Mouse (Mus musculus): ENCODE results near the gene Nsa2. TPM values are rescaled to one million over a fixed set of nuclear protein-coding genes. Genes with fewer than 3 reads are reported as not detected.
"Not testable (repeated sequence)": the region's sequence is repeated elsewhere in the genome, so short reads cannot be mapped to it uniquely, and the experiment has no call there.

Gene Nsa2
- polyA plus RNA-seq, 1 experiment from 2014 or later: 60.5 TPM

GRCm38 (mm10) chr13:97130413-97130812 lies 7.3 kb downstream of the Nsa2 start:
- H3K36me3 ChIP-seq: peaks cover 54% of the 10 kb centered on the region
- not testable (repeated sequence) for DNase-seq (ENCODE audit: low spot score); H3K27ac ChIP-seq (replicated peaks); H3K27me3 ChIP-seq (ENCODE audit: low read depth, poor library complexity, severe bottlenecking); H3K4me1 ChIP-seq; H3K4me3 ChIP-seq; H3K9me3 ChIP-seq (replicated peaks)
- no CpG with 5 or more reads among the region's 2 CpGs for WGBS

DNA sequence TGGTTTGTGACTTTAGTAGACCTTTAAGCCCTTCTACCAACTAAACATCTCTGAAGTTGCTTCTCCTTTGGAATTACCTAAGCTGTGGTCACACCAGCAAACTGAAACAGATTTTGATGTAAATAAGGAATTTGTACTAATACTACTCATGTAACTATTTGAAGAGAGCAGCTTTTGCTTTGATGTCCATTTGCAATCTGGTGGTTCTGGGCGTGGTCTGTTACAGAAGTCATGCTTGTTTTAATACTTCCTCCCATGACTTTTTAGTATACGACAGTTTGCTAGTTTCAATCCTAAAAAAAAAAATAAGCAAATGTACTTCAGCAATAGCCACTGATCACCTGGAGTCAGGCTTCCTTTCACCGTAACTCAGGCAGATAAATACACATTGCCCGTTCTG lies 8.1 kb downstream of the Nsa2 start:
- WGBS: 97% methylated on average over 4 of the region's 4 CpGs
- not testable (repeated sequence) for DNase-seq (ENCODE audit: low spot score); H3K4me3 ChIP-seq; H3K9me3 ChIP-seq (replicated peaks); H3K27me3 ChIP-seq (ENCODE audit: low read depth, poor library complexity, severe bottlenecking); H3K27ac ChIP-seq (replicated peaks); H3K4me1 ChIP-seq
- H3K36me3 ChIP-seq: peaks cover 53% of the 10 kb centered on the region

DNA sequence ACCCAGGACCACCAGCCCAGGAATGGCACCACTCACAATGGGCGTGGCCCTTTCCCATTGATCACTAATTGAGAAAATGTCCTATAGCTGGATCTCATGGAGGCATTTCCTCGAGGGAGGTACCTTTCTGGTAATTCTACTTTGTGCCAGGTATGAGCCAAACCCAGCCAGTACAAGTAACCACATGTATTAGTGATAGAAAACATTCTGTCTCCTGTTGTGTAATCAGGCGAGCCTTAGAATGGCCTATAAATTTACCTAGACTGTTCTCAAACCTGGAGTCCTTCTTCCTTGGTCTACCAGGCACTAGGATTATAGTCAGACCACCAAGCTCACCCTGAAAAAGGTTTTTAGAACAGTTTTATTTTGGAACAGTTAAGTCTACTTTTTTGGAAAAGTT lies 16.4 kb downstream of the Nsa2 start:
- no peak for DNase-seq (ENCODE audit: low spot score)
- no peak overlapping the region for H3K4me3 ChIP-seq
- 81% methylated on average over 3 of the region's 3 CpGs for WGBS
- peaks cover 74% of the 10 kb centered on the region for H3K36me3 ChIP-seq
- H3K27ac ChIP-seq (replicated peaks): no peak overlapping the region
- H3K4me1 ChIP-seq: no peaks in the 10 kb centered on the region
- H3K9me3 ChIP-seq (replicated peaks): no peaks in the 10 kb centered on the region
- H3K27me3 ChIP-seq (ENCODE audit: low read depth, poor library complexity, severe bottlenecking): no peaks in the 10 kb centered on the region

DNA sequence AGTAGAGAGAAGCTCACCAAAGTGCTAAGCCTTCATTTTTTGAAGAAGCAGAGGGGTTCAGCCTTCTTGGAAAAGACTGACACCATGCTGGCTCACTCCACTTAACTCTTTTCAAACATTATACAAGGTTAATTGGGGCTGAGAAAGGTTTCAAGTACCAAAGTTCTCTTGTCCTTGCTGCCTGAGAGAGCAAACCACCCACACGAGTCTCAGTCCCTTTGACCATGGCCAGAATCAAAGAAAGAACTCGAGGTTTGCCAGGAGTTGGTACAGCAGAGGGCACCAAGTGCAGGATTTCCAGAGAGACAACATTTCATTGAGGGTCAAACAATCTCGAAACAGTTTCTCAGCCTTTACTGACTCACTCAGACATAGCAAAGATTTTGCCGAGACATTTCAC lies 28.7 kb downstream of the Nsa2 start:
- peaks cover 26% of the 10 kb centered on the region for H3K36me3 ChIP-seq
- 90% methylated on average over 4 of the region's 4 CpGs for WGBS
- no peak overlapping the region for H3K4me3 ChIP-seq
- no peak overlapping the region for H3K27ac ChIP-seq (replicated peaks)
- H3K9me3 ChIP-seq (replicated peaks): no peaks in the 10 kb centered on the region
- no peaks in the 10 kb centered on the region for H3K4me1 ChIP-seq
- H3K27me3 ChIP-seq (ENCODE audit: low read depth, poor library complexity, severe bottlenecking): no peaks in the 10 kb centered on the region
- no peak for DNase-seq (ENCODE audit: low spot score)

GRCm38 (mm10) chr13:97107721-97108120 lies 30.0 kb downstream of the Nsa2 start:
- not testable (repeated sequence) for H3K4me1 ChIP-seq; H3K4me3 ChIP-seq; H3K27ac ChIP-seq (replicated peaks); H3K9me3 ChIP-seq (replicated peaks); H3K27me3 ChIP-seq (ENCODE audit: low read depth, poor library complexity, severe bottlenecking); DNase-seq (ENCODE audit: low spot score)
- WGBS: 93% methylated on average over 4 of the region's 4 CpGs
- peaks cover 17% of the 10 kb centered on the region for H3K36me3 ChIP-seq

DNA sequence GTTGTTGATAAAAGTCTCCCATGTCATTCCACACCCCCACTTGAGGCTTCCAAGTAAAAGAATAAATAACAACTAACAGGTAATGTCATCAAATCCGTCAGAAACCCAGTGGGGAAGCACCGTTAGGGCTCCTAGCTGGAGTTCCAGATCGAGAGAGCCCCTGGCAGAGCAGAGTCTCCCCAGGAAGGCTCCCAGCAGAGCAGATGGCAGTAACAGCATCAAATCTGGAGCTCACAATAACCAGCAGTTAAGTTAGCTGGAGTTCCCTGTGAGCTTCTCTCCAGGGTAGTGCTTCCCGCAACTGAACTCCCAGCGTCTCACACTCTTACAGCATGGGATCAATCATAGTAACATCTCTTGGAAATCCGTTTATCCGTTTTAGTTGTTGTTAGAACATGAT lies 32.7 kb downstream of the Nsa2 start:
- Histone ChIP-seq H3K36me3 (peaks cover 6% of the 10 kb centered on the region), H3K4me1 (no peaks in the 10 kb centered on the region), H3K4me3 (no peak overlapping the region), H3K27me3 (ENCODE audit: low read depth, poor library complexity, severe bottlenecking) (no peaks in the 10 kb centered on the region), H3K9me3 (replicated peaks) (no peaks in the 10 kb centered on the region), H3K27ac (replicated peaks) (no peak overlapping the region)
- no peak for DNase-seq (ENCODE audit: low spot score)
- 74% methylated on average over 7 of the region's 7 CpGs for WGBS

DNA sequence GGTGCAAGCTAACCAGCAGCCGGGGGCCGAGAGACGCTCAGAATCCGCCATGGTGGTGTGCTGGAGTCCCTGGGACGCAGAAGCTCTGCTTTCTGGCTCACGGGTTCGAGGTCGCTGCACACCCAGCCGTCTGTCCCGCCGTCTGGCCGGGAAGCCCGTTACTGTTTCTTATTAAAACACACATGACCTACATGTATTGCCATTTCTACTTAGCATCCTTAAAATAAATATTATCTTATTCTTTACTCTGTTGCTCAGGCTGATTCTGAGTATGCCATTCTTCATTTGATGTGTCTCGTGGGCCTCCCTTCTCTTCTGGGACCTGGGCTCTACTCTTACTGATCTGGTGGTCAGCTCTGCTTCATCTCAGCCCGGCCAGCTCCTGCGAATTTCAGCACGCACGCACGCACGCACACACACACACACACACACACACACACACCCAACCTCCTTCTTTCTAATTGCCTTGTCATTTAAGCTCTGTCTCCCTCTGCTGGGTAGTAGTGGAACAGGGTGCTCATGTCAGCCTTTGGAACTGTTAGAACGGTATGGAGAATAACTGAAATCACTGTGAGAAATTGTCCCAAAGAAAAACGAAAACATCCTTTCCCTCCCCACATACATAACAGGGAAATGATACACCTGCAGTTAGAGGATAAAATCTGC lies 38.4 kb downstream of the Nsa2 start, which contains the start of gene Gm6169:
Gm6169 (minus strand) TSS at position 51 of the 666 bp plus-strand sequence.
- 88% methylated on average over 22 of the region's 22 CpGs for WGBS
- no peaks in the 10 kb centered on the region for H3K9me3 ChIP-seq (replicated peaks)
- DNase-seq (ENCODE audit: low spot score): peak; percentile 50
- H3K27ac ChIP-seq (replicated peaks): no peak within 1 kb of the TSS
- H3K27me3 ChIP-seq (ENCODE audit: low read depth, poor library complexity, severe bottlenecking): no peaks in the 10 kb centered on the region
- no peaks in the 10 kb centered on the region for H3K4me1 ChIP-seq
- no peak within 1 kb of the TSS for H3K4me3 ChIP-seq
- H3K36me3 ChIP-seq: 0 out of 2 replicates have a peak, but pooled peaks cover 6% of the 10 kb centered on the region

GRCm38 (mm10) chr13:97095726-97096125 lies 42.0 kb downstream of the Nsa2 start:
- Histone ChIP-seq H3K4me1 (peaks cover 6% of the 10 kb centered on the region; the same call in 1 of the 2 replicates), H3K9me3 (replicated peaks) (no peaks in the 10 kb centered on the region), H3K36me3 (peaks cover 13% of the 10 kb centered on the region; the same call in 1 of the 2 replicates), H3K27ac (replicated peaks) (no peak overlapping the region), H3K4me3 (no peak overlapping the region), H3K27me3 (ENCODE audit: low read depth, poor library complexity, severe bottlenecking) (no peaks in the 10 kb centered on the region)
- DNase-seq (ENCODE audit: low spot score): no peak
- 93% methylated on average over 4 of the region's 4 CpGs for whole genome bisulfite sequencing

GRCm38 (mm10) chr13:97088183-97088582 lies 49.6 kb downstream of the Nsa2 start:
- no peaks in the 10 kb centered on the region for H3K27me3 ChIP-seq (ENCODE audit: low read depth, poor library complexity, severe bottlenecking)
- peaks cover 30% of the 10 kb centered on the region for H3K4me1 ChIP-seq
- H3K9me3 ChIP-seq (replicated peaks): no peaks in the 10 kb centered on the region
- WGBS: 57% methylated on average over 3 of the region's 3 CpGs
- no peak overlapping the region for H3K4me3 ChIP-seq
- H3K36me3 ChIP-seq: 0 out of 2 replicates have a peak, but pooled peaks cover 2% of the 10 kb centered on the region
- DNase-seq (ENCODE audit: low spot score): no peak
- H3K27ac ChIP-seq (replicated peaks): no peak overlapping the region

DNA sequence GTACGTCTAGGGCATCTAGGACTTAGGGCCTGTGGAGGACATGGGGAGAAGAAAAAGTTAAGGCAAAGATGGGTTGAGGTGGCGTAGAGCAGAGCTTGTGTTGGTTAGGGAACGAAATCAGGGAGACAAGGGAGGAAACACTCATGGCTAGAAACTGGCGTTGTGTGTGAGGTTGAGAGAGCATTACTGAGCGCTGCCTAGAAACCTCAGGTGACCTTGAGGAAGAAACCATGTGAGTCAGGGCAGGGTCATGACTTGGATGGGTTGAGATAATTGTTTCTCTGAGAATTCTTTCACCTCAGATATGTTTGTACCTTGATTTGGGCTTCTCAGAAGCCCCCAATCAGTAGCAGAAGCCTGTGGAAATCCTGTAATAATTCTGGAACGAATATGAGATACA lies 50.3 kb downstream of the Nsa2 start:
- no peaks in the 10 kb centered on the region for H3K27me3 ChIP-seq (ENCODE audit: low read depth, poor library complexity, severe bottlenecking)
- no peak overlapping the region for H3K4me3 ChIP-seq
- no peak overlapping the region for H3K27ac ChIP-seq (replicated peaks)
- H3K4me1 ChIP-seq: peaks cover 30% of the 10 kb centered on the region
- 92% methylated on average over 6 of the region's 6 CpGs for WGBS
- DNase-seq (ENCODE audit: low spot score): no peak
- H3K36me3 ChIP-seq: no peaks in the 10 kb centered on the region
- no peaks in the 10 kb centered on the region for H3K9me3 ChIP-seq (replicated peaks)

- Histone ChIP-seq H3K36me3 (no peaks in the 10 kb centered on the region), H3K9me3 (replicated peaks) (no peaks in the 10 kb centered on the region), H3K4me3 (no peak overlapping the region), H3K27me3 (ENCODE audit: low read depth, poor library complexity, severe bottlenecking) (no peaks in the 10 kb centered on the region), H3K4me1 (peaks cover 30% of the 10 kb centered on the region), H3K27ac (replicated peaks) (no peak overlapping the region)
- WGBS: 69% methylated on average over 9 of the region's 9 CpGs
- no peak for DNase-seq (ENCODE audit: low spot score)
Observed at GRCm38 (mm10) chr13:97086316-97086715, 51.4 kb downstream of the Nsa2 start.

GRCm38 (mm10) chr13:97082432-97082831 lies 55.3 kb downstream of the Nsa2 start:
- no peak for DNase-seq (ENCODE audit: low spot score)
- no peaks in the 10 kb centered on the region for H3K9me3 ChIP-seq (replicated peaks)
- no peaks in the 10 kb centered on the region for H3K27me3 ChIP-seq (ENCODE audit: low read depth, poor library complexity, severe bottlenecking)
- H3K4me1 ChIP-seq: peaks cover 16% of the 10 kb centered on the region
- H3K27ac ChIP-seq (replicated peaks): no peak overlapping the region
- H3K36me3 ChIP-seq: no peaks in the 10 kb centered on the region
- no peak overlapping the region for H3K4me3 ChIP-seq
- WGBS: 91% methylated on average over 7 of the region's 7 CpGs

GRCm38 (mm10) chr13:97080615-97081014 lies 57.1 kb downstream of the Nsa2 start:
- Histone ChIP-seq H3K27ac (replicated peaks) (no peak overlapping the region), H3K4me3 (no peak overlapping the region), H3K36me3 (no peaks in the 10 kb centered on the region), H3K9me3 (replicated peaks) (no peaks in the 10 kb centered on the region), H3K27me3 (ENCODE audit: low read depth, poor library complexity, severe bottlenecking) (no peaks in the 10 kb centered on the region), H3K4me1 (peaks cover 7% of the 10 kb centered on the region)
- no peak for DNase-seq (ENCODE audit: low spot score)
- WGBS: 89% methylated on average over 3 of the region's 3 CpGs

Measured in midbrain, embryonic 10.5 days (tissue).